Mouse (Mus musculus): Measurements from ENCODE around the gene 4930432K21Rik.

DNA sequence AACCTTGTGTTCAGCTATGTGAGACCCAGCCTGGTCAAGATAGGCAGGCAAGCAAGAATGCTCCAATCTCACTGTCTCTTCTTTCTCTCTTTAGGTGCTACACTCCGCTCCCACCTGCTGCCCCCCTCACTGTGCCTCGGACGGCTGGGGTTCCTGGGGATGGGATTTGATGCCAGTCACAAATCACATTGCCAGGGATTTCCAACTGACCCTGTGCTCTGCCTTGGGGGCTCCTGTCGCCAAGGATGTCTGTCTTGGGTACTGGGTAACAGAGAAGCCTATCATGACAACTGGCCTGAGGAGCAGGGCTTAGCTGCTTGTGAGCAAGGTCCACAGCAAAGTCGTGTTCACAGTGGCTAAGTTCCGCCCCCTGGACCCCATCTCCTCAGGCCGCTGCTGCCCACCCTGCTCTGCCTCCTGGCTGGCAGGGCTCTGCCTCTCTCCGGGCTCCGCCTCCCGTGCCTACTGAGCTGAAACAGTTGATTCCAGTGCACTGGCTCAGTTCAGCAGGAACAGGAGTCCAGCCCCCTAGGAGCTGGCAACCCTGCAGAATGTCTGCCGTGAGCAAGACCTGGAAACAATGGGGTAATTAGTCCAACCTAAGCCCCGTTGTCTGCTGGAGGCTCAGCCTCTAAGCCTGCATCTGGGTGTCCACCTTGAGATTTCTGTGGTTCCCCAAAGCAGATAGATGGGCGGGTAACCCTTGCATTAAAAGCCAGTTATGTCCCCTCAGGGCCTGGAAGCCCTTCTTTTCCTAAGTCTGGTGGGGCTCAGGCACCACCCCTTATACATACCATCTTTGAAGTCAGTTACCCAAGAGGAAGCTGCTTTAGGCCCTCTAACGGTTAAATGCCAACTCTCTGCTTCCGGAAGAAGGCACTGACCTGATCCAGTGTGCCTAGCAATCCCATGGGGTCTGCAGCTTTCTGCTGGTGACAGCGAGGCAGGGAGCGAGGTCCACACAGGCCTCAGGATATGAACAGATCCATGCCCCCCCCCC is 60.9 kb downstream of the 4930432K21Rik start:
- TF ChIP-seq GATA1 (IDR thresholded peaks at IDR 0.05; ENCODE audit: low read length) = no peak
- TF ChIP-seq TAL1 (IDR thresholded peaks at IDR 0.05; ENCODE audit: low read length) = no peak
